Mouse (Mus musculus) MEL (cell line): ENCODE data around the gene Ankrd54. TPM values are rescaled to one million over a fixed set of nuclear protein-coding genes. Genes with fewer than 3 reads are reported as not detected.

Source experiments
- DNase-seq: peaks from one replicate; pipeline ENCODE4 v3.0.0; 2011; ENCODE audit warnings: low read depth, low spot score
- H3K27ac ChIP-seq: 2 replicates; pipeline ENCODE4 v1.5.1; 2012; ENCODE audit warnings: low read depth, mild to moderate bottlenecking, control low read depth, low read length, moderate library complexity; ENCODE audit not compliant: control insufficient read depth
- H3K27me3 ChIP-seq, 2 experiments: fragments of 150-350 bp in 1 of 2; sonication (generic) in 1 of 2; 2 replicates each; pipeline ENCODE4 v1.6.1; 2012; ENCODE audit warnings: low read length in 2 of 2, mild to moderate bottlenecking in 2 of 2, improper control_type of control experiment in 1 of 2, moderate library complexity in 1 of 2; ENCODE audit not compliant: insufficient read depth in 2 of 2, control insufficient read depth in 1 of 2
- H3K36me3 ChIP-seq, 2 experiments: 2 replicates each; pipeline ENCODE4 v1.6.1; 2012 to 2014; ENCODE audit warnings: low read length in 2 of 2, improper control_type of control experiment in 1 of 2, inconsistent platforms in 1 of 2, mild to moderate bottlenecking in 1 of 2; ENCODE audit not compliant: insufficient read depth in 2 of 2, control insufficient read depth in 1 of 2
- H3K4me1 ChIP-seq, 2 experiments: fragments of 150-350 bp in 1 of 2; sonication (generic) in 1 of 2; 2 replicates each; pipeline ENCODE4 v1.6.1; 2012; ENCODE audit warnings: low read length in 2 of 2, improper control_type of control experiment in 1 of 2, mild to moderate bottlenecking in 1 of 2; ENCODE audit not compliant: insufficient read depth in 2 of 2, control insufficient read depth in 1 of 2
- H3K4me3 ChIP-seq, 2 experiments: fragments of 150-350 bp in 1 of 2; sonication (generic) in 1 of 2; 2 replicates each; pipeline ENCODE4 v1.5.1; 2012; ENCODE audit warnings: low read depth in 2 of 2, low read length in 2 of 2, mild to moderate bottlenecking in 2 of 2, moderate library complexity in 2 of 2, control low read depth in 1 of 2, improper control_type of control experiment in 1 of 2; ENCODE audit not compliant: control insufficient read depth in 1 of 2, insufficient read depth in 1 of 2
- H3K79me2 ChIP-seq: 2 replicates; pipeline ENCODE4 v1.6.1; 2012; ENCODE audit warnings: mild to moderate bottlenecking, low read length, moderate library complexity; ENCODE audit not compliant: control insufficient read depth, poor library complexity, insufficient read depth
- H3K9ac ChIP-seq: 2 replicates; pipeline ENCODE4 v1.6.1; 2012; ENCODE audit warnings: low read depth, mild to moderate bottlenecking, control low read depth, low read length, moderate library complexity; ENCODE audit not compliant: control insufficient read depth, poor library complexity, severe bottlenecking
- H3K9me3 ChIP-seq: fragments of 150-350 bp; sonication (generic); replicated peaks from 2 replicates; pipeline ENCODE4 v1.6.1; 2012; ENCODE audit warnings: mild to moderate bottlenecking, low read length, improper control_type of control experiment, moderate library complexity; ENCODE audit not compliant: insufficient read depth
- BHLHE40 ChIP-seq: IDR thresholded peaks from 2 replicates; pipeline ENCODE4 v1.6.1; 2012; ENCODE audit warnings: low read depth, mild to moderate bottlenecking, inconsistent platforms, low read length, improper control_type of control experiment, borderline replicate concordance
- CHD1 ChIP-seq: IDR thresholded peaks from 2 replicates; pipeline ENCODE4 v1.6.1; 2012; ENCODE audit warnings: low read depth, mild to moderate bottlenecking, inconsistent platforms, low read length, improper control_type of control experiment
- CHD2 ChIP-seq: IDR thresholded peaks from 2 replicates; pipeline ENCODE4 v1.6.1; 2011; ENCODE audit warnings: low read length, improper control_type of control experiment
- E2F4 ChIP-seq: IDR thresholded peaks from 2 replicates; pipeline ENCODE4 v1.6.1; 2011; ENCODE audit warnings: low read depth, low read length, improper control_type of control experiment, borderline replicate concordance
- ELF1 ChIP-seq: IDR thresholded peaks from 2 replicates; pipeline ENCODE4 v1.6.1; 2014; ENCODE audit warnings: low read depth, mild to moderate bottlenecking, inconsistent platforms, low read length, improper control_type of control experiment, moderate library complexity
- EP300 ChIP-seq, 2 experiments: IDR thresholded peaks; 2 replicates each; pipeline ENCODE4 v1.6.1; 2011; ENCODE audit warnings: improper control_type of control experiment in 2 of 2, low read length in 2 of 2, low read depth in 1 of 2, mild to moderate bottlenecking in 1 of 2
- ETS1 ChIP-seq: IDR thresholded peaks from 2 replicates; pipeline ENCODE4 v1.6.1; 2012; ENCODE audit warnings: low read depth, mild to moderate bottlenecking, inconsistent platforms, low read length, improper control_type of control experiment, moderate library complexity
- GABPA ChIP-seq: IDR thresholded peaks from 2 replicates; pipeline ENCODE4 v1.6.1; 2012; ENCODE audit warnings: low read depth, mild to moderate bottlenecking, inconsistent platforms, low read length, improper control_type of control experiment, moderate library complexity
- GATA1 ChIP-seq: IDR thresholded peaks from 2 replicates; pipeline ENCODE4 v1.6.1; 2011; ENCODE audit warnings: low read depth, low read length, improper control_type of control experiment
- HCFC1 ChIP-seq: IDR thresholded peaks from 2 replicates; pipeline ENCODE4 v1.6.1; 2012; ENCODE audit warnings: low read depth, mild to moderate bottlenecking, inconsistent platforms, low read length, improper control_type of control experiment, moderate library complexity
- MAZ ChIP-seq: IDR thresholded peaks from 2 replicates; pipeline ENCODE4 v1.6.1; 2012; ENCODE audit warnings: low read depth, mild to moderate bottlenecking, inconsistent platforms, low read length, improper control_type of control experiment
- MXI1 ChIP-seq: IDR thresholded peaks from 2 replicates; pipeline ENCODE4 v1.6.1; 2011; ENCODE audit warnings: mild to moderate bottlenecking, low read depth, low read length, improper control_type of control experiment
- NRF1 ChIP-seq: IDR thresholded peaks from 2 replicates; pipeline ENCODE4 v1.6.1; 2014; ENCODE audit warnings: low read depth, mild to moderate bottlenecking, inconsistent platforms, low read length, improper control_type of control experiment, moderate library complexity; ENCODE audit not compliant: poor library complexity, insufficient read depth, severe bottlenecking
- POLR2A ChIP-seq, 2 experiments: IDR thresholded peaks; 2 replicates each; pipeline ENCODE4 v1.6.1; 2011 to 2012; ENCODE audit warnings: low read length in 2 of 2, mild to moderate bottlenecking in 2 of 2, control low read depth in 1 of 2, improper control_type of control experiment in 1 of 2, low read depth in 1 of 2, moderate library complexity in 1 of 2; ENCODE audit not compliant: control insufficient read depth in 1 of 2, insufficient read depth in 1 of 2, poor library complexity in 1 of 2
- POLR2AphosphoS2 ChIP-seq: IDR thresholded peaks from 2 replicates; pipeline ENCODE4 v1.6.1; 2011; ENCODE audit warnings: low read length, improper control_type of control experiment
- POLR2AphosphoS5 ChIP-seq: IDR thresholded peaks from 2 replicates; pipeline ENCODE4 v1.6.1; 2012; ENCODE audit warnings: low read depth, borderline replicate concordance, mild to moderate bottlenecking, inconsistent platforms, low read length, moderate library complexity, mixed read lengths
- RAD21 ChIP-seq: IDR thresholded peaks from 2 replicates; pipeline ENCODE4 v1.6.1; 2011; ENCODE audit warnings: mild to moderate bottlenecking, low read depth, low read length, improper control_type of control experiment
- SIN3A ChIP-seq: IDR thresholded peaks from 2 replicates; pipeline ENCODE4 v1.6.1; 2012; ENCODE audit warnings: low read length, improper control_type of control experiment, inconsistent platforms
- SMC3 ChIP-seq: IDR thresholded peaks from 2 replicates; pipeline ENCODE4 v1.6.1; 2011; ENCODE audit warnings: low read depth, low read length, improper control_type of control experiment
- TAL1 ChIP-seq: IDR thresholded peaks from 2 replicates; pipeline ENCODE4 v1.6.1; 2012; ENCODE audit warnings: mild to moderate bottlenecking, inconsistent platforms, low read length, moderate library complexity, mixed read lengths
- ZC3H11A ChIP-seq: IDR thresholded peaks from 2 replicates; pipeline ENCODE4 v1.6.1; 2012; ENCODE audit warnings: low read depth, mild to moderate bottlenecking, inconsistent platforms, low read length, improper control_type of control experiment
- polyA plus RNA-seq, 2 experiments: library from polyadenylated mRNA; stranded (reverse) in 1 of 2; unstranded in 1 of 2; fragments of >175 nt in 1 of 2; fragments of >200 nt in 1 of 2; gene quantifications; 2 replicates each; pipeline versions ENCODE4 v1.2.1 to v1.2.4; 2012; ENCODE audit warnings: low replicate concordance in 2 of 2, low read depth in 1 of 2; ENCODE audit not compliant: insufficient read length in 2 of 2, insufficient read depth in 1 of 2, missing spikeins in 1 of 2
- total RNA-seq: library from RNA; depleted of rRNA; stranded (reverse); fragments of 300-350 nt; gene quantifications from 2 replicates; pipeline ENCODE4 v1.2.3, GENCODE M21; 2012

Ankrd54 gene
- total and polyA plus RNA-seq, 3 experiments, result 42.3 to 62.2 TPM; not detected in 1

DNA sequence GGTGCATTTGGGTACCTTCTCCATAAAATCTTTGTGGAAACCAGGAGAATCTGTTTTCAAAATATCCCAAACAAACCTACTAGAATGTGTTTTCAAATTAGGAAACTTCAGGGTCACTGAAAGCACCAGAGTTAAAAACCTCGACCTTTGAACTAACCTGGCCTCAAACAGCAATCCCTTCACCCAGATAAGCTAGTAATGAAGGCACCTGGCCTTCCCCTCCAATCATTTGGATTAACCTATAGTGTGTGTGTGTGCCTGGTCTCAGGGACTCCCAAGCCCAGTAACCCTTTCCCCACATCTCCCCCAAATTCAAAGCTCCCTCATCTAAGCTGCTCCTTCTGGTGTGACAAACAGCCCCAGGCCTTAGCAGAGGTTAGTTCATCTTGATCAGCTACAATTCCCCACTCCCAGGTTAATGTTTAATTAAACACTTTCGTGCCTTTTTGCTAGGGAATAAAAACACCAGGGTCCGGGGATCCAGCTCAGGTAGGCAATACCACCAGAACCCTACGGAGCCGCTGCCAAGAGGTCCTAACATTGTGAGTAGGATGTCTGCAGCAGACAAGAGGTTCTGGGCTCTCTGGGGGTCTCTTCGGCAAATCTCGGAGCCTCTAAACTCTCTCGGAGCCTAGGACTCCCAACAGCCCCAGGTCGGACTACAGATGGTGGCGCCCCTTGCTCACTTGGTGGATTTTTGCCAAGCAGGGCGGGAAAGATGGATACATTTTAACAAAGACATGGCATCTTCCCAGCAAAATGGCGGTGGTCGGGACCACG, 36.0 kb downstream of the Ankrd54 start:
- no peak for DNase-seq
- peaks cover 7% of the 10 kb centered on the region; the same call in 1 of the 2 replicates for H3K79me2 ChIP-seq
- no peak overlapping the region for H3K27ac ChIP-seq
- peaks cover 0 to 17% of the 10 kb centered on the region in 2 experiments; a peak in 2 of 4 replicates for H3K4me1 ChIP-seq
- TF ChIP-seq GATA1, result no peak
- no peak for TF ChIP-seq MAZ
- TF ChIP-seq SMC3, result no peak
- TF ChIP-seq POLR2AphosphoS2, result no peak
- TF ChIP-seq SIN3A, result no peak
- no peak for TF ChIP-seq ZC3H11A
- no peak overlapping the region; the same call in 1 of the 2 replicates for H3K9ac ChIP-seq
- H3K27me3 ChIP-seq, result no peaks in the 10 kb centered on the region; a peak in 1 of 4 replicates
- H3K9me3 ChIP-seq, result no peaks in the 10 kb centered on the region
- H3K4me3 ChIP-seq, result no peak overlapping the region
- H3K36me3 ChIP-seq, result peaks cover 0 to 6% of the 10 kb centered on the region in 2 experiments; a peak in 1 of 4 replicates

DNA sequence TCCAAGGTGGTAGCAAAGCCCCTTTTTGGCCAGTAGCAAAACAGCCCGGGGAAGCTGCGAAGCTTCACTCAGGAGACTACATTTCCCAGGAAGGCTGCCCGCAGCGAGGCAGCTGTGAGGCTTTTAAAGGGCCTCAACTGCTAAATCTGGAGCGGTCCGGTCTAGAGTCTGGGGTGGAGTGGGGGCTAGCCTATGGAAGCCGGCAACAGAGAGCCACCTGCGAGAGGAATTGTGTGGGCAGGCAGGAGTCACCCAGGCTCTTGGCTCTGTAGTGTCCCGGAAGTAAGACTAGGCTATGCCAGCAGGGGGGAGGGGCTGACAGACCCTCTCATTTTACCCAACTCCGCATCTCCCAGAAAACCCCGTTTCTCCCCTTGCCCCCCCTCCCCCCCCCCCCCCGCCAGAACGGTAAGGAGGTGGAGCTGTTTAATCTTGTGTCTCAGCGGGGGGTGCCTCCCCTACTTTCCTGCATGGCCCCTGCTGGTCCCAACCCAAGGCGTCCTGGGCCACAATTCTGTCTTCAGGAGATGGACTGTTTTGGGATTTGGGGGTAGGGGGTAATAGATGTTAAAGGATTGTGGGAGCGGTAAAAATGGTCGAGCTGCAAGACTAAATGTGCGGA, 36.9 kb downstream of the Ankrd54 start:
- Histone ChIP-seq H3K4me1 (peaks cover 0 to 17% of the 10 kb centered on the region in 2 experiments; a peak in 2 of 4 replicates), H3K4me3 (no peak overlapping the region), H3K36me3 (peaks cover 0 to 5% of the 10 kb centered on the region in 2 experiments; a peak in 1 of 4 replicates), H3K27me3 (no peaks in the 10 kb centered on the region; a peak in 1 of 4 replicates), H3K9me3 (no peaks in the 10 kb centered on the region), H3K9ac (no peak overlapping the region), H3K27ac (no peak overlapping the region), H3K79me2 (peaks cover 7% of the 10 kb centered on the region; the same call in 1 of the 2 replicates)
- TF ChIP-seq RAD21 (no peak), POLR2A (IDR thresholded peaks at IDR 0.05; ENCODE audit: control insufficient read depth in 1 of 2, insufficient read depth in 1 of 2, low read depth in 1 of 2, low read length in 2 of 2, poor library complexity in 1 of 2) (no peak), ETS1 (no peak), POLR2AphosphoS2 (no peak), CHD1 (no peak), BHLHE40 (no peak), CHD2 (no peak), HCFC1 (no peak), NRF1 (no peak), SMC3 (no peak), EP300 (IDR thresholded peaks at IDR 0.05; ENCODE audit: low read depth in 1 of 2, low read length in 2 of 2) (no peak), POLR2AphosphoS5 (no peak), ELF1 (no peak), MAZ (no peak), GABPA (no peak), MXI1 (no peak), E2F4 (no peak), TAL1 (no peak)
- no peak for DNase-seq
